Mouse (Mus musculus): ENCODE measurements at regions not wholly inside any gene's neighbourhood (a gene's known extent, or its start where the extent isn't known, plus 50 kb on each side); places are given as distances from the start of the nearest gene placed in this dataset.

DNA sequence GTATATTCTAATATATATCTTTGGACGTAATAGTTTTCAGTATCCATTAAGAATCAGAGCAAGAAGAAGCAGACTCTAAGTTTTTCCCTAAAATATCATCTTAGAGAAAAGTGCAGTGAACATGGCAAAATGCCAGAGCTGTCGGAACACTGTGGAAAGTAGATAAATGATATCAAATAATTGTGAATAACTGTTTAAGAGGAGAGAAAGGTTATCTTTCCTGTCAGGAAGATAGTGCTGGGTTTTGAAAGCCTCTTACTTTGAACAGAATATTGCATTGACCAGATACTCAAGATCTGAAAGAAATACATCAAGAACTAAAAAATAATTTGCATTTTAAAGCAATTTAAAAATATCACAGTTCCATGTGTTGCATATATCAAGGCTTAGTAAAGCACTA is 1549.2 kb downstream of the Pcdh18 start:
- Histone ChIP-seq H3K9ac (ENCODE audit: low read depth, low read length) (no peak overlapping the region), H3K9me3 (ENCODE audit: control insufficient read depth, low read length) (no peaks in the 10 kb centered on the region), H3K36me3 (ENCODE audit: control insufficient read depth, insufficient read depth, low read length) (no peaks in the 10 kb centered on the region), H3K27me3 (replicated peaks; ENCODE audit: control insufficient read depth, insufficient read depth, low read length) (no peaks in the 10 kb centered on the region), H3K4me3 (ENCODE audit: low read length) (no peak overlapping the region), H3K4me2 (ENCODE audit: low read length) (no peak overlapping the region), H3K27ac (ENCODE audit: low read depth, low read length) (no peak overlapping the region), H3K4me1 (ENCODE audit: control insufficient read depth, insufficient read depth, low read depth, low read length) (no peaks in the 10 kb centered on the region)
- 79% methylated on average over 2 of the region's 2 CpGs for WGBS
- ATAC-seq: no peak

DNA sequence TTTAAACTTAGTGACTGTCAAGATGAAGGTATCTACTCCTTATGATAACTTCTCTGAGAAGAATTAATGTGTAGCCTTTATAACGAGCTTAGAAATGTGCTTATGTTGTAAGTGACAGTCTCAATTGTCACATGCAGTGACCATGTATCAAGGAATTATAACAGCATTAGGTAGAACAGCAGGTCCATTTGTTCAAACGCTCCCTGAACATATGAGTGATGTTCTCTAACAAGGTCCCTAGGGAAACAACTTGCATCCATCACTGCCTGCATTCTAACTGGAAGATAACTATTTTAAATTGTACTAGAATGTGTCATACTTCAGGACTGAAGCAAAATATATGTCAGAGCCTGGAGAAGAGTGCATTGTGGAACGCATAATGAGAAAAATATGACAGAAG is 1562.8 kb downstream of the Pcdh18 start:
- Histone ChIP-seq H3K27ac (ENCODE audit: low read depth, low read length) (no peak overlapping the region), H3K9me3 (ENCODE audit: control insufficient read depth, low read length) (no peaks in the 10 kb centered on the region), H3K9ac (ENCODE audit: low read depth, low read length) (no peak overlapping the region), H3K4me3 (ENCODE audit: low read length) (no peak overlapping the region), H3K4me2 (ENCODE audit: low read length) (no peak overlapping the region), H3K4me1 (ENCODE audit: control insufficient read depth, insufficient read depth, low read depth, low read length) (no peaks in the 10 kb centered on the region), H3K27me3 (replicated peaks; ENCODE audit: control insufficient read depth, insufficient read depth, low read length) (no peaks in the 10 kb centered on the region), H3K36me3 (ENCODE audit: control insufficient read depth, insufficient read depth, low read length) (no peaks in the 10 kb centered on the region)
- ATAC-seq: 0 out of 2 replicates have a peak, but pooled peaks have one; percentile 34
- WGBS: 66% methylated on average over 3 of the region's 3 CpGs

DNA sequence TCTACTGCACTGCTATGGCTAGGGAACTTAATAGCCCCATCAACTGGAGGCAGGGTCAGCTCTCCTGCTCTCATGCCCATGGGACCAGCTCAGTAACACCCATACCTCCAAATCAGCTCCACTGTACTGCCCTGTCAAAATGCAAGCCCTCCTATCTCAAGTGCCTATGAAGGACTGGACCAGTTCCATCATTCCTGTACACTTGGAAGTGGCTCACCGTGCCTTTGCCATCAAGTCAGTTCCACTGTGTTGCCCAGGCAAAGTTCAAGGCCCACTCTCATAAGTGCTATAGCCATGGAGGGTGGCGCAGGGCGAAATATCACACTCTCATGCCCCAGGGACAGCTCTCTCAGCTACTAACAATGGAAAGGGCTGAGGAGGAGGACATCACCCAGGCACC is 1612.2 kb downstream of the Pcdh18 start:
- Histone ChIP-seq H3K4me1 (ENCODE audit: control insufficient read depth, insufficient read depth, low read depth, low read length) (no peaks in the 10 kb centered on the region), H3K27me3 (replicated peaks; ENCODE audit: control insufficient read depth, insufficient read depth, low read length) (no peaks in the 10 kb centered on the region), H3K4me3 (ENCODE audit: low read length) (no peak overlapping the region), H3K4me2 (ENCODE audit: low read length) (no peak overlapping the region), H3K36me3 (ENCODE audit: control insufficient read depth, insufficient read depth, low read length) (no peaks in the 10 kb centered on the region), H3K9me3 (ENCODE audit: control insufficient read depth, low read length) (no peaks in the 10 kb centered on the region), H3K27ac (ENCODE audit: low read depth, low read length) (no peak overlapping the region), H3K9ac (ENCODE audit: low read depth, low read length) (no peak overlapping the region)
- ATAC-seq: no peak
- 90% methylated on average over 3 of the region's 3 CpGs for WGBS

DNA sequence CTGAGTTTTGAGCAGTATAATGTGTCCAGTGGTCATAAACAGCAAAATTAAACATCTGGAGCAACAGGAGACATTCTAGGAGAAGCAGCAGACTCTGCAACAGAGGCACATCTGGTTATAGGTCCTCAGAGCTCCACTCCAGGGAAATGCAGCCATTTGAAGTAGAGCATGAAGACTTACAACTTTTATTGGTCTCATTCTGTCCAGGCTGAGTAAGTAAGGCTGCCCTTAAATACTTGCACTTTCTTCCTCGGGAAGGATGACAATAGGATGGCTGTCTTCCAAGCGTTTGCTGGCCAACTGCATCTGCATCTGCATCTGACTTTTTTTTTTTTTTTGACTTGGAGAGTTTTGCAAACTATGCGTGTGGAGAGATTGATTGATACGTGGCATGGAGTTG is 1622.2 kb downstream of the Pcdh18 start:
- no peak for ATAC-seq
- Histone ChIP-seq H3K4me1 (ENCODE audit: control insufficient read depth, insufficient read depth, low read depth, low read length) (no peaks in the 10 kb centered on the region), H3K9ac (ENCODE audit: low read depth, low read length) (no peak overlapping the region), H3K9me3 (ENCODE audit: control insufficient read depth, low read length) (no peaks in the 10 kb centered on the region), H3K4me2 (ENCODE audit: low read length) (no peak overlapping the region), H3K36me3 (ENCODE audit: control insufficient read depth, insufficient read depth, low read length) (no peaks in the 10 kb centered on the region), H3K27ac (ENCODE audit: low read depth, low read length) (no peak overlapping the region), H3K27me3 (replicated peaks; ENCODE audit: control insufficient read depth, insufficient read depth, low read length) (no peaks in the 10 kb centered on the region), H3K4me3 (ENCODE audit: low read length) (no peak overlapping the region)
- WGBS: 73% methylated on average over 4 of the region's 4 CpGs

DNA sequence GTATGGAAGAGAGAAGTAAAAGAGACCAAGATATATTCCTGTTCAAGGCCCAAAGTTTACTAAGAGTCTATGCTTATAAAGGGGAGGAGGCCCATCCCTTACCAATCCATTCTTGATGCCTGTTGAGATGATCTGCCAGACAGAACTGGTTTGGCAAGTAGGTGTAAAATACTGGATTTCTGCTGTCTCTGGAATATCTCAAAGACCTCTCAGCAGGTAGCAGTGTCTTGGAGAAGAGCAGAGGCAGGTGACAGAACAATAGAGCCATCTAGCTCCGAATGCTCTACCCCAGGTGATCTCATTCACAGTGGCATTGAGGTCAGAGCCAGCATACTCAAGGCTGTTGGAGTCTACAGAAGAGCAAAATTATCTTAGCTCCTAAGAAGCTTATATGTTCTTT is 1632.9 kb downstream of the Pcdh18 start:
- no peak for ATAC-seq
- 60% methylated on average over 1 of the region's 1 CpGs for WGBS
- Histone ChIP-seq H3K4me1 (ENCODE audit: control insufficient read depth, insufficient read depth, low read depth, low read length) (no peaks in the 10 kb centered on the region), H3K36me3 (ENCODE audit: control insufficient read depth, insufficient read depth, low read length) (no peaks in the 10 kb centered on the region), H3K27me3 (replicated peaks; ENCODE audit: control insufficient read depth, insufficient read depth, low read length) (no peaks in the 10 kb centered on the region), H3K4me2 (ENCODE audit: low read length) (no peak overlapping the region), H3K4me3 (ENCODE audit: low read length) (no peak overlapping the region), H3K9me3 (ENCODE audit: control insufficient read depth, low read length) (no peaks in the 10 kb centered on the region), H3K9ac (ENCODE audit: low read depth, low read length) (no peak overlapping the region), H3K27ac (ENCODE audit: low read depth, low read length) (no peak overlapping the region)

DNA sequence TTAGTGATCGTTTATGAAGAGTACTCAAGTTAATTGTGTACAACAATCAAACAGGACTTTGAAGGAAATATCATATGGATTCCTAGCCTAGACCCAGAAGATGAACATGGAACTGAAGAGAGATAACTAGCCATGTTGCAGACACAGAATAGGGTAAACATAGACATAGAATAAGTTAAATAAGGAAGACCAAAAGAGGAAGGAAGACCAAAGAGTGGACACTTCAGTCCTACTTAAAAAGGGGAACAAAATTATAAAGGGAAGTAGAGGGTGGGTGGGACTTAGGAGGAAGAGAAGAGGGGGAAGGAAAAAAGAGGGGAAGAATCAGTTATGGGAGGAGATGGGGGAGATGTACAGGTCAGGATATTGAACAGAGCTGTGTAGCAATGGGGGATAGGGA is 1652.8 kb upstream of the Pabpc4l start:
- Histone ChIP-seq H3K4me3 (ENCODE audit: low read length) (no peak overlapping the region), H3K36me3 (ENCODE audit: control insufficient read depth, insufficient read depth, low read length) (no peaks in the 10 kb centered on the region), H3K9me3 (ENCODE audit: control insufficient read depth, low read length) (no peaks in the 10 kb centered on the region), H3K27me3 (replicated peaks; ENCODE audit: control insufficient read depth, insufficient read depth, low read length) (no peaks in the 10 kb centered on the region), H3K9ac (ENCODE audit: low read depth, low read length) (no peak overlapping the region), H3K27ac (ENCODE audit: low read depth, low read length) (no peak overlapping the region), H3K4me2 (ENCODE audit: low read length) (no peak overlapping the region), H3K4me1 (ENCODE audit: control insufficient read depth, insufficient read depth, low read depth, low read length) (no peaks in the 10 kb centered on the region)
- ATAC-seq: no peak
- WGBS: 91% methylated on average over 1 of the region's 1 CpGs

DNA sequence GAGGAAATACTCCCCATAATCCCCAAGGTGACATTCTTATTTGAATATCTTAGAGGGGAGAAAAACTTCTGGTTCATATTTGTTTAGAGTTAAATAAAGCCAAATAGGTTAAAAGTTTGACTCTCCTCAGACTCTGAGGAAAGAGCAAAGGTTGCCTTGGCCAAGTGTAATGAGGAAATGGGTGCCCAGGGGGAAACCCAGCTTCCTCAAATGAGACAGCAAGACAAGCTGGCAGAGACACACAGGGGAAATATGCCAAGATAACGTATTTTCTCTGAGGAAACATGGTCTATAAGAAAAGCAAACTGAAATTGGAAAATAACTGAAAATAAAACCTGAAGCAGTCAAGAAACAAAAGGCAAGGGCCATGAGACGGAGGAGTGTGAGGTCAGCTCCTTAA is 1632.6 kb upstream of the Pabpc4l start:
- 61% methylated on average over 2 of the region's 2 CpGs for WGBS
- H3K9ac ChIP-seq (ENCODE audit: low read depth, low read length): no peak overlapping the region
- H3K4me3 ChIP-seq (ENCODE audit: low read length): no peak overlapping the region
- ATAC-seq: no peak
- H3K27me3 ChIP-seq (replicated peaks; ENCODE audit: control insufficient read depth, insufficient read depth, low read length): no peaks in the 10 kb centered on the region
- H3K27ac ChIP-seq (ENCODE audit: low read depth, low read length): no peak overlapping the region
- H3K36me3 ChIP-seq (ENCODE audit: control insufficient read depth, insufficient read depth, low read length): no peaks in the 10 kb centered on the region
- H3K4me1 ChIP-seq (ENCODE audit: control insufficient read depth, insufficient read depth, low read depth, low read length): no peaks in the 10 kb centered on the region
- H3K9me3 ChIP-seq (ENCODE audit: control insufficient read depth, low read length): no peaks in the 10 kb centered on the region
- H3K4me2 ChIP-seq (ENCODE audit: low read length): no peak overlapping the region

DNA sequence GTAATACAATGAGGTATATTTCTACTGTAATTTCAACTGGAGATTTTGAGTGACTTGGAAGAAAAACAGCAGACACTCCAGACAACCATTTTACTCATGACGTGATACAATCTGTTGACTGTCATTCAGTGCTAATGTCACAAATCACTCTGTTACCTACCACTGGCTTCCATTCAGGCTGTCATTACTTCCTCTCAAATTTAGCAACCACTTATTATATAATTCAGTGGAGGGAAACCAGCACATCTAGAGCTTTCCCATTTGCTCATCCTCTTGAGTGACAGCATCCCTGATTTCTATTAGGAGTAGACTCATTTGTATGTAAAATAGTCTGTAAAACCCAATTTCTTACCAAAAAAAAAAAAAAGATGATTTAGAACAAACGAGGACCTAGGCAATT is 1627.3 kb upstream of the Pabpc4l start:
- no peak overlapping the region for H3K4me2 ChIP-seq (ENCODE audit: low read length)
- 59% methylated on average over 2 of the region's 2 CpGs for WGBS
- H3K9me3 ChIP-seq (ENCODE audit: control insufficient read depth, low read length): no peaks in the 10 kb centered on the region
- no peak overlapping the region for H3K27ac ChIP-seq (ENCODE audit: low read depth, low read length)
- H3K9ac ChIP-seq (ENCODE audit: low read depth, low read length): no peak overlapping the region
- H3K27me3 ChIP-seq (replicated peaks; ENCODE audit: control insufficient read depth, insufficient read depth, low read length): no peaks in the 10 kb centered on the region
- no peak overlapping the region for H3K4me3 ChIP-seq (ENCODE audit: low read length)
- no peak for ATAC-seq
- H3K4me1 ChIP-seq (ENCODE audit: control insufficient read depth, insufficient read depth, low read depth, low read length): no peaks in the 10 kb centered on the region
- H3K36me3 ChIP-seq (ENCODE audit: control insufficient read depth, insufficient read depth, low read length): no peaks in the 10 kb centered on the region

DNA sequence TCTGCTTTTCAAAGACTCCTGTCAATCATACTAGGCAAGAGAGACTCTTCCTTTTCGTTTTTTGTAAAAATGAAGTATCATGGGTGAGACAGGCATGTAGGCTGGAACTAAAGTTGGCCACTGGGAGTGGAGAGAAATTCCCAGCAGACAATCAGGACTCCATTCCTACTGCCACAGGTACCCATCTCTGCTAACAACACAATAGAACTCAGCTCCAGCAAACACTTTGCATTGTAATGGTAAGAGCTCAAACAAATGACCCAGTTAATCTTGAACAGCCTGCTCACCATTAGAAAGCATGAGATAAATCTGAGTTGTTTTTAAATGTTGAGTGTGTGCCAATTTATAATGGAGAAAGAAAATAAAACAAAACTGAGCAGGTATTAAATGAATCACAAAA is 1620.6 kb upstream of the Pabpc4l start:
- Histone ChIP-seq H3K4me1 (ENCODE audit: control insufficient read depth, insufficient read depth, low read depth, low read length) (no peaks in the 10 kb centered on the region), H3K27ac (ENCODE audit: low read depth, low read length) (no peak overlapping the region), H3K36me3 (ENCODE audit: control insufficient read depth, insufficient read depth, low read length) (no peaks in the 10 kb centered on the region), H3K9ac (ENCODE audit: low read depth, low read length) (no peak overlapping the region), H3K4me3 (ENCODE audit: low read length) (no peak overlapping the region), H3K4me2 (ENCODE audit: low read length) (no peak overlapping the region), H3K9me3 (ENCODE audit: control insufficient read depth, low read length) (no peaks in the 10 kb centered on the region), H3K27me3 (replicated peaks; ENCODE audit: control insufficient read depth, insufficient read depth, low read length) (no peaks in the 10 kb centered on the region)
- no peak for ATAC-seq
- 46% methylated on average over 1 of the region's 1 CpGs for WGBS
